Mouse (Mus musculus): ENCODE results near the gene Cav1.

The Cav1 gene

GRCm38 (mm10) chr6:17305954-17306601, at the start of gene Cav1:
Cav1 (plus strand) TSS chr6:17306335.
- DNase-seq: peak; percentile 55

GRCm38 (mm10) chr6:17258142-17258541, 48.0 kb upstream of the Cav1 start:
- DNase-seq: no peak

- DNase-seq: no peak
Observed at GRCm38 (mm10) chr6:17258911-17259310, 47.2 kb upstream of the Cav1 start.

- no peak for DNase-seq
Observed at GRCm38 (mm10) chr6:17262786-17263185, 43.3 kb upstream of the Cav1 start.

GRCm38 (mm10) chr6:17265043-17265442, 41.1 kb upstream of the Cav1 start:
- DNase-seq: peak; percentile 6

- DNase-seq: no peak
Observed at GRCm38 (mm10) chr6:17266466-17266865, 39.7 kb upstream of the Cav1 start.

GRCm38 (mm10) chr6:17278366-17278765, 27.8 kb upstream of the Cav1 start:
- DNase-seq: no peak

GRCm38 (mm10) chr6:17280939-17281756, 25.0 kb upstream of the Cav1 start, which contains the start of gene Cav2:
Cav2 (plus strand) TSS chr6:17281185.
- DNase-seq: peak; percentile 87

- DNase-seq: no peak
Observed at GRCm38 (mm10) chr6:17281757-17282092, 24.4 kb upstream of the Cav1 start.

- DNase-seq: peak; percentile 25
Observed at GRCm38 (mm10) chr6:17282159-17282558, 24.0 kb upstream of the Cav1 start.

- no peak for DNase-seq
Observed at GRCm38 (mm10) chr6:17283834-17284233, 22.3 kb upstream of the Cav1 start.

- no peak for DNase-seq
Observed at GRCm38 (mm10) chr6:17286381-17286780, 19.8 kb upstream of the Cav1 start.

- DNase-seq: no peak
Observed at GRCm38 (mm10) chr6:17295116-17295515, 11.0 kb upstream of the Cav1 start.

- DNase-seq: peak; percentile 8
Observed at GRCm38 (mm10) chr6:17306602-17307325, 629 bp downstream of the Cav1 start.

GRCm38 (mm10) chr6:17307461-17308115, 1.5 kb downstream of the Cav1 start:
- DNase-seq: peak; percentile 60

GRCm38 (mm10) chr6:17308661-17309060, 2.5 kb downstream of the Cav1 start:
- no peak for DNase-seq

- DNase-seq: no peak
Observed at GRCm38 (mm10) chr6:17309260-17309659, 3.1 kb downstream of the Cav1 start.

- DNase-seq: no peak
Observed at GRCm38 (mm10) chr6:17314241-17314640, 8.1 kb downstream of the Cav1 start.

- DNase-seq: no peak
Observed at GRCm38 (mm10) chr6:17314659-17315616, 8.8 kb downstream of the Cav1 start.

GRCm38 (mm10) chr6:17316294-17317166, 10.4 kb downstream of the Cav1 start:
- DNase-seq: no peak

- no peak for DNase-seq
Observed at GRCm38 (mm10) chr6:17317167-17317524, 11.0 kb downstream of the Cav1 start.

All from kidney, adult 11 months (tissue).